Mouse (Mus musculus) adrenal gland, postnatal 10 days (tissue): ENCODE measurements around the gene Bsdc1. TPM values are rescaled to one million over a fixed set of nuclear protein-coding genes. Genes with fewer than 3 reads are reported as not detected.
"Not testable (repeated sequence)": the region's sequence is repeated elsewhere in the genome, so short reads cannot be mapped to it uniquely, and the experiment has no call there.

Source experiments
- DNase-seq: peaks from one replicate; pipeline ENCODE4 v3.0.0; 2021; ENCODE audit warnings: mixed read lengths
- long read RNA-seq, 2 experiments: library from polyadenylated mRNA; stranded (forward); transcript quantifications; one replicate each; pipeline ENCODE4 v2.0.0; 2021
- total RNA-seq, 2 experiments: library from RNA; stranded (reverse); gene quantifications; 2 replicates each; pipeline ENCODE4 v1.2.3; 2021

Gene Bsdc1
- 10 to 100 TPM; 41.3 to 45.7 TPM for total RNA-seq
- long read RNA-seq, experiment 1, transcript Bsdc1-201 (11 exons, 2,823 nt) = major isoform, 14 of 42 reads
- long read RNA-seq, experiment 1, partial matches to known transcripts = 27 of 42 reads
- long read RNA-seq, experiment 1, other reads (novel, unspliced or antisense) = 1 of 42 reads
- long read RNA-seq, experiment 2, transcript Bsdc1-201 (11 exons, 2,823 nt) = major isoform, 19 of 28 reads
- long read RNA-seq, experiment 2, partial matches to known transcripts = 9 of 28 reads
- long read RNA-seq, experiment 2, other reads (novel, unspliced or antisense) = 0 of 28 reads

- peak; percentile 99 for DNase-seq
These were observed at the start of gene Bsdc1 for GRCm38 (mm10) chr4:129461183-129461960. Gene Bsdc1, plus strand, starts transcription at chr4:129461581.

DNA sequence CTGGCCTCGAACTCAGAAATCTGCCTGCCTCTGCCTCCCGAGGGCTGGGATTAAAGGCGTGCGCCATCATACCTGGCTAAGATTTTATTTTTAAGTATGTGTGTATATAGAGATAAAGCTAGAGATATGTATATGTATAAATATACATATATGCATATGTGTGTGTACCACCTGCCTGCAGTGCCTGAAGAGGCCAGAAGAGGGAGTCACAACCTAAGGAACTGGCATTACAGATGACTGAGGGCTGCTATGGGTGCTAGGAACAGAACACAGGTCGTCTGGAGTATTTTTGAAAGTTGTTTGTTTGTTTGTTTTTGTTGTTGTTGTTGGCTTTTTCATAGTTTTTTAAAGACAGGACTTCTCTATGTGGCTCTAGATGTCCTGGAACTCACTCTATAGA lies 45.5 kb upstream of the Bsdc1 start:
- no peak for DNase-seq

- DNase-seq = no peak
These were observed 44.9 kb upstream of the Bsdc1 start for GRCm38 (mm10) chr4:129416478-129416877.

- no peak for DNase-seq
These were observed 43.1 kb upstream of the Bsdc1 start for GRCm38 (mm10) chr4:129418321-129418720.

DNA sequence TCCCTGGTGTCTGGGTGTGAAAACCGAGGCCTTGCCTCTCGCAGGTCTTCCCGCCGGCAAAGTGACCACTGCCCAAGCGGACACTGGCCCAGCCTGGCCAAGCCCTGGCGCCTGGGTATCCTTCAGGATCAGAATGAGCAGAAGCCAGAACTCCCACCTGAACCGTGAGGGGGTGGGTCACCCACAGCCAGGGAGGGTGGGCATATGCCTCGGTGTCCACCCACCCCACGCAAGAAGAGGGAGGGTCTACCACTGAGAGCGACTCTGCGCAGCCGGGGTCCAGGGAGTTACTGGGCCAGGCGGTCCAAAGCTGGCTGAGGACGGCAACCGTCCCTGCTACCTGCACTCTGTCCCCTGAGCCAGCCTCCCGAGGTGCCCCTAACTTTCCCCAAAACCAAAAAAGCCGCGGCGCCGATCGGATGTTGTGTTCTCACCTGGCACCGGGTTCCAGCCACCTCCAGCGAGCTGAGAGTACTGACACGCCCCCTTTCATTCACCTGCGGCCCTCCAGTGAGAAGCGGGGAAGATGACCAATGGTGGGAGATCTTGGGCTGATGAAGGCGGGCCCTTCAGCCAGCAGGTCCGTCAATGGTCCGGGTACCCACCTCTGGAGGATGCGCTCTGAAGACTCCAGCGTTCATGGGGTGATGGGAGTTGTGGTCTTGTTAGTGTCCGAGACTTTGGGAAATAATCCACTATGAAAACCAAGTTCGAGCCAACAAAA lies 20.9 kb upstream of the Bsdc1 start, which contains the start of gene Zbtb8b:
Gene Zbtb8b, minus strand, starts transcription at position 514 of the 724 bp plus-strand sequence.
- peak; percentile 37 for DNase-seq

DNA sequence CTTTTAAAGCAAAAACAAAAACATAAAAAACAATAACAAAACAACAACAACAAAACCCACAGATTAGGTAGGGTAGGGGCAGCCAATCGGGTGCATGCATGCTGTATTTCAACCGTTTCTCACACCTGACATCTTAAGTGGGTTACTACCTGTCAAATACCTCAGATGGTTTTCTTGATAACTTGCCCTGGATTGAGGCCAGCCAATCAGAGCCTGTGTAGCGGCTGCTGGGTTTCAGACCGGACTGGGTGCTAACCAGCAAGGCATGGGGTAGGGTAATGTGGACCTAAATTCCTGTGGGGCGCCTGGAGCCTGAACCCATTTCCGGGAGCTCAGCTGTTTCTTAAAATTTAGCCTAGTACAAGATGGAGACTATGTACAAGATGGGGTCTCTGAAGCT lies 20.2 kb upstream of the Bsdc1 start:
- no peak for DNase-seq

DNA sequence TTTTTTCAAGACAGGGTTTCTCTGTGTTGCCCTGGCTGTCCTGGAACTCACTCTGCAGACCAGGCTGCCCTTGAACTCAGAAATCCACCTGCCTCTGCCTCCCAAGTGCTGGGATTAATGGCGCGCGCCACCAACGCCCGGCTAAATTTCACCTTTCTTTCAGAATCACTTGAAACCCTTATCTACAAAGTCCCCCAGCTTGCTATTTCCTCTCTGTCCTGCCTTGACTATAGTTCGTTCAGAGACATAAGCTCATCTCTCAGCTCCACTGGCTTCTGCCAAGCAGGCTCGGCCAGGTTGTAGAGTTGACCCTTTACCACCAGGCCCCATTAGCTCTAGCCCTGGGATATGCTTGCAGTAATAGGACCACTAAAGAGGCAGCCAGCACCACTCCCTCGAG lies 14.0 kb upstream of the Bsdc1 start:
- DNase-seq = no peak

DNA sequence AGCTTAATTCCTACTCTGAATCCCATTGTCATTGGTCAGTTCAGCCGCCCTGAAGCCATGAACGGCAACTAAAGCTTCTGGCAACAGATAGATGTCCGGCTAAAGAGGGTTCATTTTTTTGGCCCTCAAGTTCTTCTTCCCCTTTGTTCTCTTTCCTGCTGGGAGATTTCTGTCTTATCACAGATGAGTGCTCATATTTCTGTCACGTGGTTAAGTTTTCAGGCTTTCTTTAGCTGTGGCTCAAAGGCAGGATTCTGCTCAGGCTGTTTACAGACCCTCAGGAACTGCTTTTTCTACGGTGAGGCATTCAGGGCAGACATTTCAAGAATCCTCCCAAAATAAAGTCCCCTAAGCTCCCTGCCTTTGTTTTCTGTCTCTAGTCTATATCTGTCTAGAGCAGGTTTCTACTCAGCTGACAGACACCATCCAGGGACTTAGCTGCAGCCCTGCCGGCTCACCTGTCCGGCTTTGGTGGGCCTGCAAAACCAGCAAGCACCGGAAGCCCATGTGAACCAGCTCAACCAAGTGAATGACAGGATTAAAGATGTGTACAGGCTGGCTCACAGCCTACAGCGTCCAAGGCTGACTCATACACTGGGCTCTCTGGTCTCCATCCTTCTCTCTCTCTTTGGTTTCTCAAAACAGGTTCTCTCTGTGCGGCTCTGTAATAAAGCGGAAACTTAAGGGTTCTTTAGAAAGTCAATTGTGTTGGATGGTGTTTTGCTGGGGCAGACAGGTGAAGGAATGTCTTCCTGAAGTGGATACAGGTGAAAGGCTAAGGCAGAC lies 13.4 kb upstream of the Bsdc1 start:
- DNase-seq = no peak

GRCm38 (mm10) chr4:129448713-129449112 lies 12.7 kb upstream of the Bsdc1 start:
- DNase-seq = no peak

- no peak for DNase-seq
These were observed 10.5 kb upstream of the Bsdc1 start for GRCm38 (mm10) chr4:129450851-129451250.

DNA sequence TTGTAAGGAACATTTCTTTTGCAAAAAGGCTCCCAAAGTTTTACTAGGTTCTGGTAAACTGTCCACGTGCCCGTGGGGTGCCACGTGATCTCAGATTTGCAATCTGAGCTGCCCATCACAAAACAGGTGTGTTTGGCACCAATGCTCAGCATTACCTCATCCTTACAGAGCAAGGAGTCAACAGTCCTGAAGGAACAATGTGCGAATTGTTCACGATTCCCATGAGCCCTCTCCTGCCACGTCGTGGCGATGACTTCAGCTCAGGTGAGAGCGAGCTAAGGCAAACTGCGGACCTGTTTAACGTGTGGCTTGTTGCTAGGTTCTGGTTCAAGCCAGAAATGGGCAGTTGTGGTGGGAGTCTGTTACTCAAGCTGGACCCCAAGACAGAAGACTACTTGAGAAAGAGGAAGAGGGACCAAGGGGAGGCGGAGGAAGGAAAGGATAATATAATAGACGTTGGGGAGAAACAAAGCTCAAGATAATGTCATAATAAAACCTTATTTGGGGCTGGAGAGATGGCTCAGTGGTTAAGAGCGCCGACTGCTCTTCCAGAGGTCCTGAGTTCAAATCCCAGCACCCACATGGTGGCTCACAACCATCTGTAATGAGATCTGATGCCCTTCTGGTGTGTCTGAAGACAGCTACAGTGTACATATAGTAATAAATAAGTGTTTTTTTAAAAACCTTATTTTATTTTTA lies 9.8 kb upstream of the Bsdc1 start:
- no peak for DNase-seq

GRCm38 (mm10) chr4:129455265-129455664 lies 6.1 kb upstream of the Bsdc1 start:
- peak; percentile 72 for DNase-seq

DNA sequence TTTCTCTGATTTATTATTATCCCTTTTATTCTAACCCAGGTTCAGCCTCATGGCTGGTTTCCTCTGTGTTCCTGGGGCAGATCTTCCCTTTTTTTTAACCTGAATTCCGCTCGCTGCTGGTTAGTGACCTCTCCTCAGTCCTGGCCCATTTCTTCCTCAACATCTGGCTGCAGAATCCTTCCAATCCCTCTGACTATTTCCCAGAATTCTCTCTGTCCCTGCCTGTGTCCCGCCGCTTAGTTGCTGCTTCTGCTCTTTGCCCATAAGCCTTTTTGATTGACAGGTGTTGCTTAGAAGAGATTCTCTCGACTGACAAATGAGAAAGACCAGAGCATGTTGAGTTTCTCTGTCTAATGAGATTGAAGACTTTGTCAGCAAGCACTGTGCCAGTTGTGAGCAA lies 5.3 kb upstream of the Bsdc1 start:
- DNase-seq = no peak

DNA sequence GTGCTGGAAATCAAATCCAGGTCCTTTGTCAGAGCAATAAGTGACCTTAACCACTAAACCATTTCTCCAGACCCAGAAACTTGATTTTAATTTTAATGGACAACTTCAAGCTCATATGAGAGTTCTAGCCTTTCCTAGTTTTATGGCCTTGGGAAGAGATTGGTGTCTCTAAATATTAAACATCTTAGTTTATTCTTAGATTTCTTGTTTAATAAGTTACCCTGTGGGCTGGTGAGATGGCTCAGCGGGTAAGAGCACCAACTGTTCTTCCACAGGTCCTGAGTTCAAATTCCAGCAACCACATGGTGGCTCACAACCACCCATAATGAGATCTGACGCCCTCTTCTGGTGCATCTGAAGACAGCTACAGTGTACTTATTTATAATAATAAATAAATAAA lies 4.1 kb upstream of the Bsdc1 start:
- DNase-seq = not testable (repeated sequence)

- DNase-seq = no peak
These were observed 1.7 kb upstream of the Bsdc1 start for GRCm38 (mm10) chr4:129459726-129460125.

GRCm38 (mm10) chr4:129460827-129461182 lies 576 bp upstream of the Bsdc1 start:
- DNase-seq = no peak

GRCm38 (mm10) chr4:129462118-129462517 lies 737 bp downstream of the Bsdc1 start:
- DNase-seq = peak; percentile 24

GRCm38 (mm10) chr4:129463097-129464059 lies 2.0 kb downstream of the Bsdc1 start:
- no peak for DNase-seq

DNA sequence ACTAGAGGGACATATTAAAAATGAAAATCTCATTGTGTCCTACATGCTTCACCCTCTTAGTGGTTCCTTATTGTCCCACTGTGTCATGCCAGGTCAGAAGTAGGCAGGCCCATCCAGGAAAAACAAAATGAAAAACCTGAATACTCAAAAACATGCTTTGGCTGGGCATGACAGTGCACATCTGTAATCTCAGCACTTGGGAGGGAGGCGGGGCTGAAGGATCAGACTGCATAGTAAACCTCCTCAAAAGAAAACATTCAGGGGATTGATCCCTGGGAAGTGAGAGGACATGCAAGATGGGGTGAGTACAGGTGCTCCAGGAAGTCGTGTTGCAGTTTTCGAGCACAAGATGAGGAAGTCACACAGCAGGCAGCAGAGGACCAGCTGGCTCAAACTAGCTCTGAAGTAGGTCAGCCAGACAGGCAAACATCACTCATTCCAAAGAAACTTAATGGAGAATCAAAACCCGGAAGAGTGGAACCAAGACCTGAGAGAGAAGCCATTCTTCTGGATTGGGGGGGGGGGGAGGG lies 3.0 kb downstream of the Bsdc1 start:
- DNase-seq = no peak

GRCm38 (mm10) chr4:129476047-129476446 lies 14.7 kb downstream of the Bsdc1 start:
- DNase-seq = no peak
